Mouse (Mus musculus) heart, adult 11 months (tissue): Measurements from ENCODE around the gene Foxq1.

Experiments used
- DNase-seq: peaks from one replicate; pipeline ENCODE4 v3.0.0; 2022

Foxq1 gene

DNA sequence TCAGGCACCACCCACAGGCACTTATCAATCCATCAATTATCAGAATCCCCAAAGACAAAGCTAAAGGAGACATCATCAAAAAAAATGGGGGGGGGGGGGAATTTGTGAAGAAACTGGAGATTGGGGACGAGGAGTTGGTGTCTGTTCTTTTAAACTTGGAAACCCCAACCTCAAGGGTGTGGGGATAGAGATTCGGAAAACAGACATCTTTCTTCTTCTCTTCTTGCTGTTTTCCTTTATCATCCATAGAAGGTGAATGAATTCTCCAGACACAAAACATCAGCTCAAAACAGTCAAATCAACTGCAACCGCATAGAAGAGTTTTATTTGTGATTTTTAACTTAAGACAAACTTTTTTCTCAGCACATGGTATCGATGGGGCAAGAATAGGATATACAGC is at the start of gene Foxq1:
Foxq1 (plus strand) TSS at position 301 of the 400 bp plus-strand sequence.
- DNase-seq: no peak

- DNase-seq: peak; percentile 93
Observed at GRCm38 (mm10) chr13:31506494-31507167, 49.3 kb upstream of the Foxq1 start.

GRCm38 (mm10) chr13:31515261-31515660 is 40.7 kb upstream of the Foxq1 start:
- peak; percentile 59 for DNase-seq

DNA sequence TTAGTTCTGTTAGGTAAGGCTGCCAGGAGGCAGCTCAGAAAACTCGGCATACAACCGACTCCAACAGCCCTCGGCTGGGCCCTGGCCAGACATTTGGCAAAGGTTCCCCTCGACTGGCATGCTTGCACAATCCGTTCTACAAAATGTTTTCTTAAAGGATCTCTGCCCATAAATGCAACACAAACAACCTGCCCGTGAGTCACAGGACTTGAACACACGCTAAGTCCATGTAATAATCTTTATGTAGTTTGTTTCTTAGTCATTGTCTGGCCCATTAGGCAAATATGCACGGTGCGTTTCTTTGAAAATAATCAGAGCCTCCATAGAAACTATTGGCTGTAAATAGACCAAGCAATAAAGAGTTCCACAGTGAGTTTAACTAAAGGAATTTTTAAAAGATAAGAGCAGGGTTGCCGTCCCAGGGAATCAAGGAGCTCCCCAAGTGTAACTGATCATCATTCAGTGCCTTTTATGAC is 37.5 kb upstream of the Foxq1 start:
- peak; percentile 92 for DNase-seq

DNA sequence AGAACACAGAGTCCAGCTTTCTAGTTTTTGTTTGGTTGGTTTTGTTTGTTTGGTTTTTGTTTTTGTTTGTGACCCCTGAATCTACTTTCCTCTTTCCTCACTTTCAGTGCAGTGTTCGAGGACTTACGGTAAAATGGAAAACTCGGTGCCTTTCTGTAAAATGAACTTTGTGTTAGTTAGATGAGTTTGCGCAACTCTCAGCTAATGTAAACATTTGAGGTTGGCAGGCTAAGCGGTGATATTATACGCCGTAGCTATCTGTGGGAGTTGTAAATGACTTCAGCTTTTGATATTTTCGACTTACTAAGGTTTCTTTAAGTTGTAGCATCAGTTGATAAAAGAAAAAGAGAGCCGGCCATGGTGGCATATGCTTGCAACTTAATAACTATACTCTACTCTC is 37.0 kb upstream of the Foxq1 start:
- DNase-seq: peak; percentile 11

DNA sequence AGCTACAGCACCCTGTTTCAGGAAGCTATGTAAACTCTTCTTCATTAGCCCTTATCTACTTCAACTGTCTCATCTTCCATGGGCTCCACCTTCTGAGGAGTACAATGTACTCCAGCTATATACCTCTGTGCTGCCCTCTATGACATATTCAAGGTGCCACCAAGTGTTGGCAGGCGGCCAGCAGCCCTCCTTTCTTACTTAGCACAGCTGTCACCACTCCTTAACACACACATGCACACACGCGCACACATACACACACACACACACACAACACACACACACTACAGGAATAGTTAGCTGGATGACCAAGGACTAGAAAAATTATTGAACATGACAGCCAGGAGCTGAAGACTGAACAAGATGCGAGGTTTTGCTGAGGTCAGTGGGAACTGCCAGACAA is 31.0 kb upstream of the Foxq1 start:
- peak; percentile 30 for DNase-seq

GRCm38 (mm10) chr13:31531186-31531585 is 24.7 kb upstream of the Foxq1 start:
- DNase-seq: no peak

- peak; percentile 66 for DNase-seq
Observed at GRCm38 (mm10) chr13:31531651-31532061, 24.3 kb upstream of the Foxq1 start.

GRCm38 (mm10) chr13:31534726-31535125 is 21.2 kb upstream of the Foxq1 start:
- peak; percentile 9 for DNase-seq

DNA sequence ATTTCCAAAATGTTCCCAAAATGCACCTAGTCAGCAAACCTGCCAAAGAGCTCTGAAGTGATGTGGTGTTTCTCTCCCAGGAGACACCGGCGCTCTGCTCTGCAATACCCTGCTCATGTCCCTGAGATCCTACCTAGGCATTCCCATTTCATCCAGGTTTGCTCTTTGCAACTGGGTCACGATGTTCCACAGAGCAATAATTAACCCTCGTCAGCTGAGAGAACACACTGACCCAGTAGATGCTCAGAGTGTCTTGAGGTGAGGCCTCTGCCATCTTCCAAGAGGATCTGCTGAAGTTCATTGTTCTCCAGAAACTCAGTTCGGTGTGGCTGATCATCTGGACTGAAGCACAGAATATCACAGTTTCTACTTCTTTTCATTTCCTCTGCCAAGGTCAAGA is 12.9 kb upstream of the Foxq1 start:
- DNase-seq: peak; percentile 55

DNA sequence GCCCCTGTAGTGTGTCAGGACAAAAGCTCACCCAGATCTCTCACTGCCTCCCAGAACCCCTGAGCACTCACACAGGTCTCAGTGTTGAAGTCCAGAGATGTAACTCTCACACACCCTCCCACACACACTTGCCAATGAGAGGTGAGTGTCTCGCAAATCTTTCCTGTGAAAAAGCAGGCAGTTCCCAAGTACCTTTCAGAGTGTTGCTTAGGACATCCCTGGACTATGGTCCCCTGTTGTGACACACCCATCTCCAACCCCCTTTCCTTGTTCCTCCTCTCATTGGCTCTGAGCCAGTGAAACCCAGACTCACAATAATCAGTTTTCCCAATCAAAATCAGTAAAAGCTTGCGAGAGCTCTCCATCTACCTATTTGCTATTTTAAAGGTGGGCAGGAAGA is 9.2 kb upstream of the Foxq1 start:
- DNase-seq: no peak

- peak; percentile 59 for DNase-seq
Observed at GRCm38 (mm10) chr13:31547204-31547603, 8.7 kb upstream of the Foxq1 start.

DNA sequence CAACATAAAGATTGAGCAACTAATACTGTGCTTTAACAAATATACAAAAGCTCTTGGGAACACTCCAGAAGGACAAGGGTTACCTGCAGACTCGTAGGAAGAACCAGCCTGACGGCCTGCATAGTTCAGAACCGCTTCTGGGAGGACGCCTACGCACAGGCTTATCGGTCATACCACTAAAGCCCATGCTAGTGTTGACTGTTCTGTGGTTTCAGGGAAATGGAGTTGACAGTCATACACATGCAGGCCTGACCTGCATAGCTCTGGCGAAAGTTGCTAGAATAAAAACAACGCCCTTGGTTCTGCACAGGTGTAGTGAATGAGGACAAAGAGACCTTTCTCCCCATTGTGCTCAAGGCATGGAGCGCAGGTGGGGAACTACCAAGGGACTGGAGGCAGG is 8.3 kb upstream of the Foxq1 start:
- DNase-seq: peak; percentile 81

- DNase-seq: peak; percentile 76
Observed at GRCm38 (mm10) chr13:31556964-31557767, 1.2 kb downstream of the Foxq1 start.

DNA sequence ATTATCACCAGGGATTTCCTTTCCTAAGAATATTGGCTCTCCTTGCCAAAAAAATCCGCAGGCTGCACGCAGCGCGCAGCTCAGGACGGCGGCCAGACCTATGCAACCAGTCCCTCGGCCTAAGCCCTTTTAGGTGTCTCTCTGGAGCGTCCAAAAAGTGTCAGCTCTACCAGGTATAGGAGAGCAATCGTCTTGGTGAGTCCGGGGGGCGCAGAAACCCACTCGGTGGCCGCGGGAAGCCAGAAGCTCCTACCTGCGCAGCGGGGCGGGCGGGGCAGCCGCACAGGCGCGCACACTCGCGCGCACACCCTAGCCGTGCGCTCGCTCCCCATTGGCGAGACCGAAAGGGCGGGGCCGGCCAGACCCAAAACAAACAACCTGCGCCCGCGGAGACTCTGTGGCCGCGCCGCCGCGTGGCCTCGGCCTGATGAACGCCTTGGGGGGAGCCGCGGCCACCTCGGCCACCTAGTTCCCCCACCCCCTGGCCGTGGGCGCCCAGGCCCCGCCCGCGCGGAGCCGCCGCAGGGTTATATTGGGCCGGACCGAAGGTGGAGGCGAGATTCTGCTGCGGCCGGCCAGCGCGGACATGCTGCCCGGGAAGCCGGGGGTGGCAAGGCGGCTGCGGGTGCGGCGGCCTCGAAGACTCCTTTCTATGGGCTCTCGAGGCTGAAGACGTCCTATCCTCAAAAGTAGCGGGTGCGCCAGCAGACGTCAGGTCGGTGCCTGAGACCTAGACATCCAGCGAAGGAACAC is 2.0 kb downstream of the Foxq1 start:
- peak; percentile 95 for DNase-seq

DNA sequence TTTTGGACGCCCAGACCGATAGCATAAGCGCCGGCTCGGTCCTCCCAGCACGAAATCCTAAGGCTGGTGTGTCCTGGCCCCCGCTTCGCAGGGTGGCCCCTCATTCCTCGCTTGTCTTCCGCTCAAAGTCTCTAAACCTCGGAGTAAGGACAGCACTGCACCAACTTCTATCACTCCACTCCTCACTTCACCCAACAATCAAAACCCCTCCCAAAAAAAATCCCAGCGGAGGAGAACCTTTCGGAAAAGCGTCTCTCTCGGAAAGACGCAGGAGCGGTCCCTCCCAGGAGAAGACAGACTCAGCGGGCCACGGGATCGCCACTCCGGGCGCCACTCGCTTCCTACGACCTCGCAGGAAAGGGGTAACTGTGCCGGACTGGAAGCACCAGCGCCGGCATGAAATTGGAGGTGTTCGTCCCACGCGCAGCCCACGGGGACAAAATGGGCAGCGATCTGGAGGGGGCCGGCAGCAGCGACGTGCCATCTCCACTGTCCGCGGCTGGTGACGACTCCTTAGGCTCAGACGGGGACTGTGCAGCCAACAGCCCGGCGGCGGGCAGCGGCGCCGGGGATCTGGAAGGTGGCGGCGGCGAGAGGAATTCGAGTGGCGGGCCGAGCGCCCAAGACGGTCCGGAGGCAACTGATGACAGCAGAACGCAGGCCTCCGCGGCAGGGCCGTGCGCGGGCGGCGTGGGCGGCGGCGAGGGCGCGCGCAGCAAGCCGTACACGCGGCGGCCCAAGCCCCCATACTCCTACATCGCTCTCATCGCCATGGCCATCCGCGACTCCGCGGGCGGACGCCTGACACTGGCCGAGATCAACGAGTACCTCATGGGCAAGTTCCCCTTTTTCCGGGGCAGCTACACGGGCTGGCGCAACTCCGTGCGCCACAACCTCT is 2.8 kb downstream of the Foxq1 start, which contains the start of gene A530084C06Rik:
A530084C06Rik (minus strand) TSS at position 813 of the 898 bp plus-strand sequence.
- DNase-seq: peak; percentile 87

DNA sequence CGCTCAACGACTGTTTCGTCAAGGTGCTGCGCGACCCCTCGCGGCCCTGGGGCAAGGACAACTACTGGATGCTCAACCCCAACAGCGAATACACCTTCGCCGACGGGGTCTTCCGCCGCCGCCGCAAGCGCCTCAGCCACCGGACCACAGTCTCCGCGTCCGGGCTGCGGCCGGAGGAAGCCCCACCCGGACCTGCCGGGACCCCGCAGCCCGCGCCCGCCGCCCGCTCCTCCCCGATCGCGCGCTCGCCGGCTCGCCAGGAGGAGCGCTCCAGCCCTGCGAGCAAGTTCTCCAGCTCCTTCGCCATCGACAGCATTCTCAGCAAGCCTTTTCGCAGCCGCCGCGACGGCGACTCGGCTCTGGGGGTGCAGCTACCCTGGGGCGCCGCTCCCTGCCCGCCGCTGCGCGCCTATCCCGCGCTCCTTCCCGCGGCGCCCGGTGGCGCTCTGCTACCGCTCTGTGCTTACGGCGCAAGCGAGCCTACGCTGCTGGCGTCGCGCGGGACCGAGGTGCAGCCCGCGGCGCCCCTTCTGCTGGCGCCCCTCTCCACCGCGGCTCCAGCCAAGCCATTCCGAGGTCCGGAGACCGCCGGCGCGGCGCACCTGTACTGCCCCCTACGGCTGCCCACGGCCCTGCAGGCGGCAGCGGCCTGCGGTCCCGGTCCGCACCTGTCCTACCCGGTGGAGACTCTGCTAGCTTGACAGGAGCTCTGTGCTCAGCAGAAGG is 3.6 kb downstream of the Foxq1 start:
- DNase-seq: peak; percentile 89

- DNase-seq: peak; percentile 77
Observed at GRCm38 (mm10) chr13:31564394-31564793, 8.5 kb downstream of the Foxq1 start.

- DNase-seq: peak; percentile 39
Observed at GRCm38 (mm10) chr13:31567099-31567498, 11.2 kb downstream of the Foxq1 start.

DNA sequence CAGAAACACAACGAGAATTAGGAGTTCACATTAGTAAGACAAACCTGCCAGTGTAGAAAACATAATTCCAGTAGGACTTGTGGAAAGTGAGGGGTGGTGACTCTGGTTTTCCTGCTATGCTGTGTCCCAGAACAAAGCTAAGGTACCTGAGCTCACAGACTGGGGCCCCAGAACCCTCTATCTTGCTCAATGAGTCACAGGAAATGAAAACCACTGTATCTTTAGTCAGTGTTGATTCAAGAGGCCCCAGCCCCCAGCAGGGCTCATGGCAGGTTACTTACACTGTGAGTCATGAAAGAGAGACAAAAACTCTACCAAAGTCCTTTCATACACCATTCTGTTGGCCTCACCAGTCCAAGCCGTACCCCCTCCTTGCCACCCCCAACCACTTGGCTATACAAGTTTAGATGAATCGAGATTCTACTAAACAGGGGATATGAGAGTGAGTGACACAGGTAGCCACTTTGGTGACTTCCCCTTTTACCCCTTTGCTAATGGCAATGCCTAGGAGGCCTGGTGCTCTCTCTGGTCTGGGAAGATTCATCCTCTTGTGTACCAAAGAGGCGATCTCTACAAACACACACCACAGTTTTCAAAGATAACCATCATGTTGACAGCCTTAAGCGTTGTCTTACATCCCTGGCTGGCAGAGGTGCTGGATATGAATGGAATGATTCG is 11.8 kb downstream of the Foxq1 start:
- DNase-seq: peak; percentile 69
